Mouse (Mus musculus) brain, embryonic 14.5 days (tissue): ENCODE measurements at regions not wholly inside any gene's neighbourhood (a gene's known extent, or its start where the extent isn't known, plus 50 kb on each side); places are given as distances from the start of the nearest gene placed in this dataset.

Experiments used
- CTCF ChIP-seq: fragments of 200-500 bp; IDR thresholded peaks from 2 replicates; pipeline ENCODE4 v1.5.1; 2012; ENCODE audit warnings: inconsistent platforms, mild to moderate bottlenecking, moderate library complexity, borderline replicate concordance; ENCODE audit not compliant: insufficient read depth, insufficient read length; ENCODE audit errors: extremely low read depth
- POLR2A ChIP-seq: fragments of 200-500 bp; IDR thresholded peaks from 2 replicates; pipeline ENCODE4 v1.6.1; 2012; ENCODE audit warnings: mild to moderate bottlenecking, inconsistent platforms, borderline replicate concordance; ENCODE audit not compliant: poor library complexity, insufficient read depth, insufficient read length, severe bottlenecking; ENCODE audit errors: extremely low read depth

- no peak for TF ChIP-seq POLR2A
- no peak for TF ChIP-seq CTCF
Observed at GRCm38 (mm10) chr14:46328064-46328463, 51.1 kb upstream of the Gm15217 start.
